Mouse (Mus musculus) kidney, adult 2 months (tissue): ENCODE data around the gene Top3a. TPM values are rescaled to one million over a fixed set of nuclear protein-coding genes. Genes with fewer than 3 reads are reported as not detected.

Experiments
- DNase-seq: peaks from one replicate; pipeline ENCODE4 v3.0.0; 2021
- H3K27ac ChIP-seq: fragments of 200-500 bp; 2 replicates; pipeline ENCODE4 v1.5.1; 2012; ENCODE audit warnings: low read depth, low read length, control low read depth, inconsistent platforms; ENCODE audit not compliant: insufficient read depth
- H3K27me3 ChIP-seq: fragments of 200-500 bp; replicated peaks from 2 replicates; pipeline ENCODE4 v1.6.1; 2012; ENCODE audit warnings: mild to moderate bottlenecking, moderate library complexity, low read length, inconsistent platforms; ENCODE audit not compliant: control insufficient read depth, insufficient read depth
- H3K36me3 ChIP-seq: fragments of 200-500 bp; 2 replicates; pipeline ENCODE4 v1.6.1; 2012; ENCODE audit warnings: mild to moderate bottlenecking, moderate library complexity, low read length, inconsistent platforms; ENCODE audit not compliant: control insufficient read depth, insufficient read depth
- H3K4me1 ChIP-seq: fragments of 200-500 bp; 2 replicates; pipeline ENCODE4 v1.6.1; 2011; ENCODE audit warnings: low read length; ENCODE audit not compliant: control insufficient read depth, insufficient read depth
- H3K4me3 ChIP-seq: fragments of 200-500 bp; 2 replicates; pipeline ENCODE4 v1.5.1; 2011; ENCODE audit warnings: mild to moderate bottlenecking, low read depth, low read length, control low read depth; ENCODE audit not compliant: insufficient read depth
- CTCF ChIP-seq: fragments of 200-500 bp; conservative IDR thresholded peaks from 2 replicates; pipeline ENCODE4 v1.5.1; 2011; ENCODE audit warnings: low read depth, mild to moderate bottlenecking, control low read depth, low read length, moderate library complexity, mixed read lengths; ENCODE audit not compliant: insufficient read depth, insufficient read length
- POLR2A ChIP-seq: fragments of 200-500 bp; IDR thresholded peaks from one replicate; pipeline ENCODE4 v1.6.1; 2011; ENCODE audit warnings: low read depth, low read length, control low read depth
- WGBS: fragments of 180-500 bp; shearing (Covaris S2); methylation state at CpG from one replicate; pipeline ENCODE4 v1.1.7; 2018; 5-methylcytosine and 5-hydroxymethylcytosine counted together
- polyA plus RNA-seq: library from polyadenylated mRNA; depleted of rRNA; stranded (reverse); fragments of >200 nt; gene quantifications from 2 replicates; pipeline ENCODE4 v1.2.3, GENCODE M21; 2012; rRNA removed

Top3a gene
- polyA plus RNA-seq, 1 experiment = 5.8 TPM

DNA sequence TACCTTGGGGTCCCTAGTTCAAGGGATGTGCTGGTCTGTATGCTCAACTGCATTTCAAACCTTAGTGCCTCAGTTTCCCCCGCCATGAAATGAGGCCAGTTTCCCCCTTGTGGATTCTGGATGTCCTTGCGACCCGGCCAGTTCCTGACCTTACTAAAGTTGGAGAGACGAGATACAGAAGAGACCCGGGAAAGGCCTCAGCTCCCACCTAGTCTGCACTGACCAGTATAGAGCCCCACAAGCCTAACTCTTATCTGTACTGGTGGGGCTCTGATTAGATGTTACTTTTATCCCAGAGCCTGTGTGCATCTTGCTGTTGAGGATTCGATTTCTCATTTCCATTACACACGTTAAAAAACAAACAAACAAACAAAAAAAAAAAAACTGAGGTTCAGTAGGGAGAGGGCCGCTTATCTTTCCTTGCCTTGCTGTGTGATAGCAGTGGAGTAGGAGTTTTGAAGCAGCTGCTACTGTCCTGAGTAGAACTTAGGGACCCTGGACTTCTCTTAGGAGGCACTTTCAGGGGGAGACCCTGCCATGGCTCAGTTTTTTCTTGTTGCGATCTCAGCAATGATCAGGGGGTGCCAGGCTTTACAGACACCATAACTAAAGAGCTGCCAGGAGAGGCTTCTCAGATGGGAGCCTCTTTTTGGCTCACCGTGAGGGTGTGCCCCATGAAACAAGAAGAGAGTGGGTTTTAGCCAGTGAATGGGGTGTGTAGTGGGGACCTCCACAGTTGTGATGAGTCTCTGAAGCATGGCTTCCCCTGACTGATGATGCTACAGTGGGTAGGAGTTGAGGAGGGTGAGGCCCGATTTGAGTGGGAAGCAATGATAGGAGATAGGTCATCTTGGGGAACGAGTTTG lies 76.6 kb downstream of the Top3a start:
- H3K27ac ChIP-seq = no peak overlapping the region
- no peaks in the 10 kb centered on the region for H3K36me3 ChIP-seq
- peak overlapping the region; percentile 80 for H3K4me3 ChIP-seq
- no peaks in the 10 kb centered on the region for H3K27me3 ChIP-seq
- TF ChIP-seq POLR2A (no peak), CTCF (no peak)
- WGBS = 38% methylated on average over 12 of the region's 12 CpGs
- H3K4me1 ChIP-seq = no peaks in the 10 kb centered on the region; the same call in 1 of the 2 replicates
- DNase-seq = no peak

DNA sequence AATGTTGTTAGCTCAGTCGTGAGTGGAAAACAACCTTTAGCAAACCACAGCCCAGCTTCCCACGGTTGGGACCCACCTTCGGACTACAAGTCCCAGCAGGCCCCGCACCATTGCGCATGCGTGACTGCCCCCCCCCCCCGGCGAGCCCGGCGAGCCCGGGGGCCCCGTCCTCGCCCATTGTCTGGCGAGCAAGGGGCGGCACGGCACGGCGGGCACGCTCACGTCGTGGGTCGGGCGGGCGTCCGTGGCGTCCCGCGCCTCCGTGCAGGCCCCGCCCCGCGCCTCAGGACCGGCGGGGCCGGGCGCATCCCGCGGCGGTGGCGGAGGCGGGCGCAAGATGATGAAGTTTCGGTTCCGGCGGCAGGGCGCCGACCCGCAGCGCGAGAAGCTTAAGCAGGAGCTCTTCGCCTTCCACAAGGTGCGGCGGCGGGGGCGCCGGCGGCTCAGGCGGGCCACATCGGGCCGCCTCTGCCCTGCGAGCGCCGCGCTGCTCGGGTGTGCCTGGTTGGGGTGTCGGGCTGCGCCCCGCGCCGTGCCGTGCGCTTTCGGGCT lies 77.6 kb downstream of the Top3a start, which contains the start of gene Llgl1:
TSS of gene Llgl1 (plus strand) at position 200 of the 552 bp plus-strand sequence.
- no peaks in the 10 kb centered on the region for H3K36me3 ChIP-seq
- H3K27me3 ChIP-seq = no peaks in the 10 kb centered on the region
- TF ChIP-seq CTCF (no peak), POLR2A (no peak)
- H3K4me3 ChIP-seq = peak within 1 kb of the TSS; percentile 80
- peak; percentile 91 for DNase-seq
- 0% methylated on average over 65 of the region's 73 CpGs for WGBS
- H3K27ac ChIP-seq = peak within 1 kb of the TSS; percentile 77
- no peaks in the 10 kb centered on the region; the same call in 1 of the 2 replicates for H3K4me1 ChIP-seq

DNA sequence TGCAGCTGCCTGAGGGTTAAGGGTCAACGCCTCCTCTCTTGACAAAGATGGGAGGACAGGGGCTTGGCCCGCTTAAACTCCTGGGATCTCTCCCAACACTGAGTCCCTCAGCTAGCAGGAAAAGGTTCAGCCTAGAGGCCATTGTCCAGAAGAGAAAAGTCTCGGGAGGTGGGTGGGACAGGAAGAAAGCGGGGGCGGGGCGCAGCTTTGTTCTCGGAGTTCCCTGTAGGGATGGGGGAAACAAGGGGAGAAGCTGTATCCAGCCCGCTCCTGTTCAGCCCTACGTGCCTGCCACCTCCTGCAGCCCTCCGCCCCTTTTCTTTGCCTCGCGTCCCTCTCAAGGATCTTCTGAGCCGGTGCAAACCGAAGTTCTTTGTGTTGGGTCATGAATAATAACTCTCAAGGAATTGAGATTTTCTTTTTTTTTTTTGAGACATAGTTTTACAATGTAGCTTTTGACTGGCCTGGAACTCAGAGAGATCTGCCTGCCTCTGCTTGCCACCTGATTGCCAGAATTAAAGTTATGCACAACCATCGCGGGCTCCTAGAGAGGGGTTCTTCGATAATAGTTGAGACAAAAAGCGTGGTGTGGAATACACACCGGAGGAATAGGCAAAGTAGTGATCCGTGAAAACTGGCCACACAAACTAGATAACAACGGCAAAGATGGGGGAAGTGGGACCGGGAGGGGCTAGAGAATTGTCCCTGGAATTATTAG lies 78.2 kb downstream of the Top3a start:
- WGBS = 2% methylated on average over 22 of the region's 22 CpGs
- H3K36me3 ChIP-seq = no peaks in the 10 kb centered on the region
- no peaks in the 10 kb centered on the region for H3K27me3 ChIP-seq
- H3K27ac ChIP-seq = peak overlapping the region; percentile 77
- no peaks in the 10 kb centered on the region; the same call in 1 of the 2 replicates for H3K4me1 ChIP-seq
- DNase-seq = peak; percentile 87
- peak overlapping the region; percentile 80 for H3K4me3 ChIP-seq
- no peak for TF ChIP-seq POLR2A
- TF ChIP-seq CTCF = no peak

DNA sequence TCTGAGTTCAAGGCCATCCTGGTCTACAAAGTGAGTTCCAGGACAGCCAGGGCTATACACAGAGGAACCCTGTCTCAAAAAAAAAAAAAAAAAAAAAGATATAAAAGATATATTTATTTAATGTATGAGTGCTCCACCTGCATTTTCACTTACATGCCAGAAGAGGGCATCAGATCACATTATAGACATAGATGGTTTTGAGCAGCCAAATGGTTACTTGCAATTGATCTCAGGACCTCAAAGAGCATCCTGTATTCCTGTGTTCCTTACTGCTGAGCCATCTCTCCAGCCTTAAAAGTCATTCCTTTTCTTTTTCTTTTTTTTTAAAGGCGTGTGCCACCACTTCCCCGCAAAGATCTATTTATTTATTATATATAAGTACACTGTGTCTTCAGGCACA lies 79.6 kb downstream of the Top3a start:
- Histone ChIP-seq H3K36me3 (no peaks in the 10 kb centered on the region), H3K4me1 (no peaks in the 10 kb centered on the region; the same call in 1 of the 2 replicates), H3K27ac (no peak overlapping the region), H3K4me3 (no peak overlapping the region), H3K27me3 (no peaks in the 10 kb centered on the region)
- DNase-seq = peak; percentile 29
- no peak for TF ChIP-seq POLR2A
- 0 out of 2 replicates have a peak, but pooled peaks have one; percentile 21 for TF ChIP-seq CTCF
- WGBS = 78% methylated on average over 2 of the region's 2 CpGs

DNA sequence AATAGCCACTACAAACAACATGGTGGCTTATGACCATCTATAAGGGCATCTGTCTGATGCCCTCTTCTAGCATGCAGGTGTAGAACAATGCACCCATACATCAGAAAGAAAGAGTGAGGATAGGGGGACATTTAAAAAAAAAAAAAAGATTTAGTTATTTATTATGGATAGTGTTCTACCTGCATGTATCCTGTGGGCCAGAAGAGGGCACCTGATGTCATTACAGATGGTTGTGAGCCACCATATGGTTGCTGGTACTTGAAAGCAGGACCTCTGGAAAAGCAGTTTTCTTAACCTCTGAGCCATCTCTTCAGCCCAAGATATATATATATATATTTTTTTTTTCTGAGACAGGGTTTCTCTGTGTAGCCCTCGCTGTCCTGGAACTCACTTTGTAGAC lies 81.0 kb downstream of the Top3a start:
- no peak overlapping the region for H3K4me3 ChIP-seq
- H3K36me3 ChIP-seq = no peaks in the 10 kb centered on the region
- DNase-seq = peak; percentile 1
- H3K27ac ChIP-seq = no peak overlapping the region
- TF ChIP-seq CTCF (no peak), POLR2A (no peak)
- no peaks in the 10 kb centered on the region for H3K27me3 ChIP-seq
- no peaks in the 10 kb centered on the region; the same call in 1 of the 2 replicates for H3K4me1 ChIP-seq
- 73% methylated on average over 1 of the region's 1 CpGs for WGBS

Other genes with a start within 250 kb of the Top3a start
- gene Alkbh5, start 241.0 kb downstream of the Top3a start, polyA plus RNA-seq = 38.8 and 39.7 TPM in 2 replicates
- gene Llgl1, start 77.6 kb downstream of the Top3a start, polyA plus RNA-seq = 26.2 and 30.6 TPM in 2 replicates
- gene Flii, start 50.1 kb downstream of the Top3a start, polyA plus RNA-seq = 164 and 176 TPM in 2 replicates
- gene Mief2, start 49.0 kb downstream of the Top3a start, polyA plus RNA-seq = 16.9 and 17.9 TPM in 2 replicates
- 12.1 and 13.9 TPM in 2 replicates for gene Smcr8, start 159 bp upstream of the Top3a start, polyA plus RNA-seq
- 108 and 120 TPM in 2 replicates for gene Shmt1, start 34.4 kb upstream of the Top3a start, polyA plus RNA-seq
- gene Dhrs7b, start 53.3 kb upstream of the Top3a start, polyA plus RNA-seq = 29.1 and 30.0 TPM in 2 replicates
- 78.2 and 81.1 TPM in 2 replicates for gene Tmem11, start 101.9 kb upstream of the Top3a start, polyA plus RNA-seq
- gene Natd1, start 137.4 kb upstream of the Top3a start, polyA plus RNA-seq = 39.3 and 46.2 TPM in 2 replicates
- gene Map2k3, start 154.7 kb upstream of the Top3a start, polyA plus RNA-seq = 33.0 and 44.8 TPM in 2 replicates
- gene Kcnj12, start 245.2 kb upstream of the Top3a start, polyA plus RNA-seq = 4.6 and 5.7 TPM in 2 replicates